Mouse (Mus musculus): Measurements from ENCODE around the gene P3h4.
A peak's percentile ranks its signal among the peaks of the same experiment; 100 is the strongest.

P3h4 gene

DNA sequence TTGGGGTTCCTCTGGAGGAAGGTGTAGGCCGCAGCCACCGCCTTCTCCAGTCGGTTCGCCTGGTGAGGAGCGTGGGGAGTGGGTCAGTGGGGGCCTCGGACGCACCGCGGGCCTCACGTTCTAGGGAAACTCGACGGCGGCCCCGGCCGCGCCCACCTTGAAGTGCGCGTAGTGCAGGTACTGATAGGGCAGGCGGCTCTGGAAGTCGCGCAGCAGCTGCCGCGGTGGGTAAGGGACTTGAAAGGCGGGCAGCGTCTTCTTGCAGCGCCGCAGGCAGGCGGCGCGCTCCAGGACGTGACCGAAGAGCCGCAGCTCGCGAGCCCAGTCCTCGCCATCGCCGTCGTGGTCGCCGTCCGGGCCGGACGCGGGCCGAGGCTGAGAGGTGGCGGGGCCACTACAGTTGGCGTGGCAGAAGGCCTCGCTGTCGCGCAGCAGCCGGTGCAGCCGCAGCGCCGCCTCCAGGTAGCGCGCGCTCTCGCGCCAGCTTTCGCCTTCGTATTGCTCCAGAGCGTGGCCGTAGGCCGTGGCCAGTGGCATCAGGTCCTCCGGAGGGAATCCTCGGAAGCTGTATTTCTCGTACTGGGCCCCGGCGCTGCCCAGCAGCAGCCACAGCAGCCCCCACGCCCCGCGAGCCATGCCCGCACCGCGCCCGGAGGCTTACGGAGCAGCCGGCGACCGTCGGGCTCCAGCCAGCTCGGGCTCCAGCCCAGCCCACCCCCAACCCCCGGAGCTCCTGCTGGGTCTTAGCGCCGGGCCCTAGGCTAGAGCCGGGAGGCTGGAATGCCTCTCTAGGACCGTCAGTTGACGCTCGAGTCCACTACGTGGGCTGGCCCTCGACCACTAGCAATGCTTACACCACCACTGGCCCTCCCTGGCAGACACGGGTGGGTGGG is at the start of gene P3h4:
Gene P3h4 (minus strand): TSS at position 816 of the 893 bp plus-strand sequence.
- peak; percentile 30 to 66 for DNase-seq (ENCODE audit: low spot score in 2 of 2)

DNA sequence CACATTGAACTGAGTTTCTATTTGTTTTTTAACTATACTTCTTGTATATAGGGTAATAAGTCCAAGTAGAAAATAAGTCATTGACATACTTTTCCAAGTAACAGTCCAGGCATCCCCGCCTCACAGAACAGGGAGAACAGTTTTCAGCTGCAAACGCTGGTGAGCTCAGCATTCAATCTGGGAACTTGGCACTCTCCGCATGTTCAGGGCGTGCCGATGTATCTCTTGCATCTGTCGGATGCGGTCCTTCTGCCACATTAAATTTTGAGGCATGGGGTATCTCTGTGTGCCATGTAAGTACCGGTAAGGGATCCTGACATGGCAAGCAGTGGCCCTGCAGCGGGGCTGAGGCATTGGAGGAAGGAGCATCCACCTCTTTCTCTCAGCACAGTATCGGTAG is 48.1 kb upstream of the P3h4 start:
- no peak for DNase-seq (ENCODE audit: low spot score in 2 of 2)

DNA sequence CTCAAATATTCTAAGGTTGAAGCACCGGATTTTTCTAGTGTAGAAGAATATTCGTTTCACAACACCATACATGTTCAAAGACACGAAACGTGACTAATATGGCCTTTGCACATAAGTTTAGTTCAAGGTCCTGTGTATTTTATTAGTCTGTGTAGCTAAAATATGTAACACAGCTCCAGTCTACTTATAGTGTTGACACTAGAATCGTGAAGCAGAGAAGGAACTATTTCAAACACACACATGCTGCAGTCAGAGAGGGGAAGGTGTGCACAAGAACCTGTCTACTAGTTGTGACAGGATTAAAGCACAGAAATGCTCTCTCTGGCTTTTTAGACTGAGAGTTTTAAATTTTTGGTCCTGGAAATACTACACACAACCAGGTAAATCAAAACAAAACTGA is 43.1 kb upstream of the P3h4 start:
- no peak for DNase-seq (ENCODE audit: low spot score in 2 of 2)

DNA sequence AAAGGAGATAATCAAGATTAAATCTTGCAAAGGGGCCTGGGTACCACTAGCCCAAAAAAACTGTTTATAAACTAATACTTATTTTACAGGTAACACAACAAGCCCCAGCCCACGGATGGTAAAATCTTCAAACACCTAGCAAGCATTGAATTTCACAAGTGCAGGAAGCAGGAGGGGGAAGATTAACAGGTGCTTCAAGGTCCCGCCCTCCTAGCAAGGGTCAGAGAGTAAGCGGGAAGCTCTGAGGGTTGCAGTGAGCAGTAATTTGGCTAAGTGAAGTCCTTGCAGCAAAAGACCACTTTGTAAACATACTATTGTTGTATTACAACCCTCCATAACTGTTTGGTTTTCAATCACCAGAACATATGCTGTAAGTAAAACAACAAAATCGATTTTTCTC is 42.6 kb upstream of the P3h4 start:
- no peak for DNase-seq (ENCODE audit: low spot score in 2 of 2)

DNA sequence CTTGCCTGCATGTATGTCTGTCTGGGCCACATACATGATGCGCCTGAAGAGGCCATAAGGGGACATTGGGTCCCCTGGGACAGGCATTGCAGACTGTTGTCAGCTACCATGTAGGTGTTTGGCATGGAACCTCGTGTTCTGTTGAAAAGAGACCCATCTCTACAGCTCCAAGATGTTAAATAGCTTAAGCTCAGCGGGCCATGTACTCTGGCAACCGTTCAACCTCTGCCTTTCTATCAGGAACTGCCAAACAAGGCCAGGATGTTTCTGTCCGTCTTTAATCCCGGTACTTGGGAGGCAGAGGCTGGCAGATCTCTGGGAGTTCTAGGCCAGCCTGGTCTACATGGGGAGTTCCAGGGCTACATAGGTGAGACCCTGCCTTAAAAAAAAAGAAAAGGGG is 28.0 kb upstream of the P3h4 start:
- no peak for DNase-seq (ENCODE audit: low spot score in 2 of 2)

DNA sequence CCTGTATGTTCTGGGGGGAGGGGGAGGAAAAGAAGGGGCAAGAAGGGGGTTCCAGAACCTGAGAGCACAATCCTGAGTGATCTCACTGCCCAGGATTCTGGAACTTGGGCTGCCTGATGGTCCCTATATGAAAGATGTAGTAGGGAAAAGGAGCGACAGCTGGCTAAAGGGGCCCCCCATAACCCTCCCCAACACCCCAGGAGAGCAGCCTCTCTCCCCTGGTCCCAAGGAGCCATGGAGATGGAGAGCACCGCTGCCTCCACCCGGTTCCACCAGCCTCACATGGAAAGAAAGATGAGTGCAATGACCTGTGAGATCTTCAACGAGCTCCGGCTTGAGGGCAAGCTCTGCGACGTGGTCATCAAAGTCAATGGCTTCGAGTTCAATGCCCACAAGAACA is 27.2 kb upstream of the P3h4 start, which contains the start of the genes Nt5c3b and Klhl10:
Gene Nt5c3b (minus strand): TSS at position 12 of the 400 bp plus-strand sequence.
Gene Klhl10 (plus strand): TSS at position 121 of the 400 bp plus-strand sequence.
- no peak for DNase-seq (ENCODE audit: low spot score in 2 of 2)

DNA sequence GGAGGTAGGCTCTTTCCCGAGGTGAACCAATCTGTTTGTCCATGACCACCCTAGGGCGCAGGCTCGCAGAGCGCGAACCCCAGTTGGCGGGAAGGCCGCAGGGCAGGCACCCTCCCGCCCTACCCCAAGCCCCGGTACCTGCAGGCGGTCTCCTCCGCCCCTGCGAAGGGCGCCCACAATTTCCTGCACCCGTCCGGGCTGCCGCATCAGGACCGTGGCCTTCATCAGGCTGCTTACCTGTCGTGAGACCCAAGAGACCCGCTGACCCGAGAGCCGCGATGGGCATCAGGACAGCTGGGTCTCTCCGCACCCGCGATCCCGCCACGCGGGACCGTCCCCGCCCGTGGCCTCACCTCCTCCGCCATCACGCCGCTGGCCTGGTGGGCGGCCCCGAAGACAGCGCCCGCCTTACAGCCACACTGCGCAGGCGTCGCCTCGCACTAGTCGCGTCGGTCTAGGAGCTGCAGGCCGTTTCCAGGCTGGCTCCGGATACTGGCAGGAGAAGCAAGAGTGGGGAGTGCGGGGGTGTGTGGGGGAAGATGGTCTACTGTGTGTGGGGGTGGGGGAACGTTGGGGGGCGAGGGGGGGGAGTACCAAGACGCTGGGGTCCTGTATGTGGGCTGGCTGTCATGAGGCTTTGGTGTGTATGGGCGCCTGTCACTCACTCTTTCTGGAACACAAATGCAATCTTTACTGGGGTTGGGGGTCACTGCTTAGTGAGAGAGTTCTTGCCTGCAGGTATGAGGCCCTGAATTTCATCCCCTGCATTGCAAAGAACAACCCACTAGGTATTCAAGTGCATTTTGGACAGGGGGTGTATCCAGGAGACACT is 26.3 kb upstream of the P3h4 start:
- DNase-seq (ENCODE audit: low spot score in 2 of 2) = peak; percentile 68 to 86

DNA sequence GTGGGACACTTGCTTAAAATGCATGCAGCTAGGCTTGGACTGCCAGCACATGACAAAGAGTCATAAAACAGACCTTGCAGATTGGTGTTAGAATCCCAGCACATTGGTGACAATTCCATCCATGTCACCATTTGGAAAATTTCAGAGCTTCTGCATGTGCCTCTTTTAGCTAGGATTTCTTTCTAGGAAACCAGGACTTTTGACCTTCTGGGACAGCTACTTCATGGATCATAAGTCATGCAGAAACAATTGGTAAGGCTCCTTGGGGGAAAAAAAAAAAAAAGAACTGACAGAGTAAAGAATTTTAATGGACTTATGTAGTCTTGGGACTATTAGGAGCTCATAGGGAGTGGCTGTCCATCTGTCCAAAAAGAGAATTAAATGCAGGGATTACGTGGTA is 23.3 kb upstream of the P3h4 start:
- DNase-seq (ENCODE audit: low spot score in 2 of 2) = no peak

DNA sequence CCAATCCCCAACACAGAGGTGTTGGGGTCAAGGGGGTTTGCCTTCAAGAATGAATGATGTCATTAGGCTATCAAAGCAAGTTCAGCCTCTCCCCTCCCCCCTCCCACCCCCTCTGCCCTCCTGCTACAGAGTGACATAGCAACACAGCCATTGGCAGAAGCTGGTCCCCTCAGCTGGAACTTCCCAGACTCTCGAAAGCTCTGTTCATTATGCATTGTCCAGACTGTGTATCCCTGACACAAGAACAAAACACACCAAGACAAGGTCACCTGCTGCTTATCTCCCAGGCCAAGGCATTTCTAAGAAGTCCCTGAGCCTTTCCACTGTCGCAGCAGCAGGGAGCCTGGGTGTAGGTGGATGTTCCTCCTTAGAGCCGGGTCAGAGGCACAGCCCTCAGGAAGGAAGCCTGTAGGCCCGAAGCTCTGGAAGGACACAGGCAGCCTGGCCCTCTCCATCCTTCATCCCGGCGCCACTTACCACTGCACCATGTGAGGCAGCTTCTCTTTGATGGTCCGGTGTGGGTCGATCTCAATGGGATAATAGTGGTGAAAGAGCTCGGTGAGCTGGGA is 21.1 kb upstream of the P3h4 start:
- no peak for DNase-seq (ENCODE audit: low spot score in 2 of 2)

DNA sequence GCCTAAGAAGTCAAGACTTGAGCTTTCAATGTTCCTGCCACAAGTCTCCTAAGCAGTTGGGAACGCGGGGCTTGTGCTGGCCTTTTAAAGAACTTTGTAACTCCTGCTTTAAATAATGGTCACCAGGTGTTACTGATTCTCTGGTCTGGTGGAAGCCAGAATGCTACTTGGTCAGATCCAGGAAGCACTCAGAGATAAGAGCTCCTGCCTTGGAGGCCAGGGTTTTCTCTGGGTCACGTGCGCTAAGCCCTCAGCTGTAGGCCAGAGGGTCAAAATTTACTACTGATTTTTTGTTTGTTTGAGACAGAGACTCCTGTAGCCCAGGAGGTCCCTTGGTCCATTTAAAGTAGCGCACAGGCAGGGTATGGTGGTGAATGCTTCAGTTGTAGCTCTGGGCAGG is 17.4 kb upstream of the P3h4 start:
- no peak for DNase-seq (ENCODE audit: low spot score in 2 of 2)

DNA sequence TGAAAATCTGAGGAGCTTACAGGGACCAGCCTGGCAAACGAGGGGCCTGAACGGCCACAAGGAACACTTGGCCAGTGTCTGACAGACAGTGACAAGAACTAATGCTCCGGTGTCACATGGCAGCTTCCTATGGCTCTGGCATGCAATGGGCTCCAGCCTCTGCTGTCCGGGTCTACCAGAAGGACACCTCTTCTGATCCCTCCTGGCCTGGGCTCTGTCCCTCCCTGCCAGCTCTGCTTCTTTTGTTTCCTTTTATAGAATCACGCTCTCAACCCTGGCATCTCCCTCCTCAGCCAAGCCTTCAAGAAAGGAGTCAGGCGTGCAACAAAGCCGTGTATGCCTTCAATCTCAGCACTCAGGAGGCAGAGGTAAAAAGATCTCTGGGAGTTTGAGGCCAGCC is 15.4 kb upstream of the P3h4 start:
- no peak for DNase-seq (ENCODE audit: low spot score in 2 of 2)

DNA sequence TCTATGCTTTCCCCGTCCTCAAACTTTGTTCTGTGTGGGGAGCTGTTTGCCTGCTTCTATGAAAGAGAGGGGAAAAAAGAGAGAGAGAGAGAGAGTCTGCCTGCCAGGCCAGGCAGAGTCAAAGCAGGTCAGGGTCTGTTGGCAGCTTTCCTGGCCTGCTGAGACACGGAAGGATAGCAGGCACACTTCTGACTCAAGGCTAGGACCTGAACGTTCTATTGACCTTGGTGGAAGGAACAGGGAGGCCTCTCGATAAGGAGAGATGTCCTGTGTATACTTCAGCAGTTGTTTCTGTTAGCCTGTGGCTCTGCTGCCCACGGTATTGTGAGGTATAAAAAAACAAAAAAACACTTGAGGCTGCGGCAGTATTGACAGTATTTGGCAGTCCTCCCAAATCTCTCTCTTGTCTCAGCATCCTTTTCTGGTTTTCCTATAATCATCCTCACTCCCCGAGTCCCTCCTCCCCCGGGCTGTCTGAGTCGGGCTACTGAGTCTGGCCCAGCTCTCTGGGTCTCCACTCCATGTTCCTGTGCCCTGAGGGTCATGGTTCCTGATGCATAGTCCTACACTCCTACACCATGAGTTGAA is 14.1 kb upstream of the P3h4 start:
- no peak for DNase-seq (ENCODE audit: low spot score in 2 of 2)

DNA sequence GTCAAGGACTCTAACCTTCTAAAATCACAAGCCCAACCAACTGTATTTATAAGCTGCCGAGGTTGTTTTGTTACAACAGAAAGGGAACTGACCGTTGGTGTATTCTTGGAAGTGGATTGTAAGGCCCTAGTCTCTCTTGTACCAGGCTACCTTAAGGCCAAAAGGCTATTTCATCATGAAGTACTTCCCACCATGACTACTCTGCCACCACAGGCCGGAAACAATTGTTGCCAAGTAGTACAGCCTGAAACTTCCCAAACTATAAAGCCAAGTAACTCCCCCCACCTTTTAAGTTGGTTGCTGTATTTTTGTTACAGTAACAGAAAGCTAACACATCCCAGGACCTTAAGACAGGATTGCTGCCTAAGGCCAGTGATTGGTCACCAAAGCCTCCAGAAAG is 12.2 kb upstream of the P3h4 start:
- DNase-seq (ENCODE audit: low spot score in 2 of 2) = no peak

DNA sequence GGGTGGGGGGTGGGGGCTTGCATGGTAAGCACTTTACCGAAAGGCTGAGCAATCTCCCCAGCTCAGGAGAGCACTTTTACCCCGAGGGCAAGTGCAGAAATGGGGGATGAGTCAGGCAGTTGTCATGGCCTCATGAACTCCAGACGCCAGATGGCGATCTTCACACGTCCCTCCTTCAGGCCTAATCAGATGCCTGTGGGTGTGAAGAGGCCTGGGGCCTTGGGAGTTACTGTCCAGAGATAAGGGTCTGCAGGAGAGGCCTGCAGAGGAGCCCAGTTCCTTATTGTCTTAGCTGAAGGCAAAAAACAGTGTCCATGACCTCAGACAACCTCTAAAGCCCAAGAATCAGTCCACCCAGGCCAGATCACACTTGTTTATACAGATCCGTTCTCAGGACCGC is 11.2 kb upstream of the P3h4 start:
- peak; percentile 28 to 81 for DNase-seq (ENCODE audit: low spot score in 2 of 2)

DNA sequence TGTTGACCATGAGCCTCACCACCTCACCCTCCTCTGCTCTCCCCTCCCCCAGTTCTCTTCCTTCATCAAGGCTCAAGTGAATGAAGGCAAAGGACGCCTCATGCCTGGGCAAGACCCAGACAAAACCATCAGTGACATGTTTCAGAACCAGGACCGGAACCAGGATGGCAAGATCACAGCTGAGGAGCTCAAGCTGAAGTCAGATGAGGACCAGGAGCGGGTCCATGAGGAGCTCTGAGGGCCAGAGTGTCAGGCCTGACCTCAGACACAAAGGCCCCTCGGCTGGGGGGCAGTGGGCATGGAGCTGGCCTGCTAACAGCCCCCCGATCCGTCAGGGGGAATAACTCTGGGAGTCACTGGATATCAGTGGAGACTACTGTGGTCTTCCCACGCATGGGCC is 9.2 kb upstream of the P3h4 start:
- DNase-seq (ENCODE audit: low spot score in 2 of 2) = no peak

DNA sequence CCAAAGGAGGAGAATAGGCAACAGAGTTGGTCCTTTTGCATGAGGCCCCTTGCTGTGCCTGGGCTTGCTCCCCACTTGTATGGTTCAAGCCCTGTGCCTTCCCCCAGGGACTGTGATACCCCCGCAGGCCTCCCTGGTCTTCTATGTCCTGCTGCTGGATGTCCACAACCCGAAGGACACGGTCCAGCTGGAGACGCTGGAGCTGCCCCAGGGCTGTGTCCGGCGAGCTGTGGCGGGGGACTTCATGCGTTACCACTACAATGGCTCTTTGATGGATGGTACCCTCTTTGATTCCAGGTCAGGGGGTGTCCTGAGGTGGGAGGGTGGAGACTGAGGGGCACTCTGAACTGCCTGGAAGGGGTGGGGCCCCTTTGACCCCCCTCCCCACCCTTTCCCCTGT is 6.9 kb upstream of the P3h4 start:
- no peak for DNase-seq (ENCODE audit: low spot score in 2 of 2)

DNA sequence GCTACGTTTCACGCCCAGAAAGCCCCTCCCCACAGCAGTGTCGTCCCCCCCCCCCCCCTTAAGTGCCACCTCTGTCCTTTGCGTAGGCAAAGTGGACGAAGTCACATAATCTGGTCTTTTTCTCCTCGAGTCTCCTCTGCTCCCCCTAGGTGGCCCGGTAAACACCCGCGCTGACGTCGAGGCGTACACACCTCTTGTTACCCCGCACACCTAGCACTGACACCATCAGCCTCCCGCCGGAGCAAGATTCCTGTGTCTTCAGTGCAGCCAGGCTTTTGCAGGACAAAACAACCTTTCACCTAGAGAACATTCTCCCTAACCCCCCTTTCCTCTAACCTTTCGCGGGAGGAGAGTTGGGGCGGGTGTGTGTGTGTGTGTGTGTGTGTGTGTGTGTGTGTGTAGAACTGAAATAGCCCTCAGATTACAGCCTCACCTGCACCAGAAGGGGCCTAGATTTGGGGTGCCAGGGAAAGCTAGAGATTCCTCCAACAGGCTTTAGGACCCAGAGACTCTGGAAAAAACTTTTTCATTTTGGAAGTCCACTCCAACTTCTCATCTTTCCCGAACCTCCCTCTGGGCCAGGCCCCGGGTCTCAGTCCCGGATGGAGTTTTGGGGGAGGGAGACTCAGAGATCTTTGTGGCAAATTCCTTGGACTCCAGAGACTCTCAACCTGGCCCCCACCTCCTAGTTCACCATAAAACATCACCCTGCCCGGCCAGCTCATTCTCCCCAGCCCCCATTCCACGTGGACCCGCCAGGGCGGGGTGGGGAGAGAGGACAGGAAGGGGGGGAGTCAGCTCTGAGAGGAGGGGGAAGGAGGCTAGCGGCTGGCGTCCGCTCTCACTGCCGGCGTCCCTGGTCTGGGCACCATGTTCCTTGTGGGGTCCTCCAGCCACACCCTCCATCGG is 532 bp upstream of the P3h4 start, which contains the start of gene Fkbp10:
Gene Fkbp10 (plus strand): TSS at position 784 of the 909 bp plus-strand sequence.
- DNase-seq (ENCODE audit: low spot score in 2 of 2) = no peak

DNA sequence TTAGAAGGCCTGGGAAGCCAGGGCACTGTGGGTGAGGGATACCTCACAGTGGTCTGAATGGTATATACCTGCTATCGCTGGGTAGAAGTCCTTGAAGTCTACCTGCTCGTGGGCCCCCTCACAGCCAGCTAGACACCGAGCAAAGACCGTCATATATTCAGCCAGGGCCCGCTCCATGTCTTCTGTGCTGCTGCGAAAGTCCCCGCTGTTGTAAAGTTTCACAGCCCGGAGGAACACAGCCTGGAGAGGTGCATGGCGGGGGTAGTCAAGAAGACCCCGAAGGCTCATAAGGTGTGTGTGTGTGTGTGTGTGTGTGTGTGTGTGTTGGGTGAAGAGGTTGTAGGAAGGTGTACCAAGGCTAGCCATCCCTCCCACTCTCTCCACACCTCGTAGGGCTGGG is 1.1 kb downstream of the P3h4 start:
- DNase-seq (ENCODE audit: low spot score in 2 of 2) = no peak

DNA sequence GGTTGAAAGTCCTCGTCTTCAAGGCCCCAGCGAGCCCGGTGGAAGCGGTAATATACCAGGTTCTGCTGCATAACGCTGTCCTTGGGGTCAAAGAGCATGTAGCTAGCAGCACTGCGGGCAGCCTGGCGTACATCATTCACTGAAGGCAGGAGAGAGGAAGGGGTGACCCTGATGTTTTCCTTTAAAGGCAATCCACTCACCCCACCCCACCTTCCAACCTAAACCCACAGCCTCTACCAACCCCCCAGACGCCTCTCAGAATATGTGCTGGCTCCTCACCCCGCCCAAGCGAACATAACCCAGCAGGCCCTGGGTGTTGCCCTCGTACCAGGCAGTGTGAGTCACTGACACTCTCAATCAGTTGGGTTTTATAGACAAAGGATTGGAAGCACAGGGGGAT is 2.9 kb downstream of the P3h4 start:
- DNase-seq (ENCODE audit: low spot score in 2 of 2) = no peak

DNA sequence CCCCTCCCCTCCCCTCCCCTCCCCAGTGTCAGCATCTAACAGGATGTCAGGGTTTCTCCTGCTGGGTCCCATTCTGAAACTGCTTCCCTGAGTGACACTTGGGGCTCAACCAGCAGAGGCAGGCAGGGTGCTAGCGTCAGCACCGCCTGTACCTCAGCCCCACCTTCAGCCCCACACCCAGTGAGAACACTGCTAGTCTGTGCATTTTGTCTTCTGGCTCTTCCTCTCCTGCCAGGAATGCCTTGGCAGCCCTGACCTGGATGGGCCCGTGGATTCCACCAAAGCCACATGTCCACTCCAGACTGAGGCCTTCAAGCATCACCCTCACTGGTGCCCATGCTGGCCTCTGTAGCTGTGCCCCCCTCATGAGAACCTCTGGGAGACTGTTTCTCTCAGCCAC is 5.0 kb downstream of the P3h4 start:
- DNase-seq (ENCODE audit: low spot score in 2 of 2) = no peak

Measured in spleen, postnatal 10 days (tissue).